Mouse (Mus musculus) stomach, embryonic 15.5 days (tissue): ENCODE measurements around the gene Rft1. TPM values are rescaled to one million over a fixed set of nuclear protein-coding genes. Genes with fewer than 3 reads are reported as not detected.

ENCODE experiments used
- ATAC-seq: fragments of 200-750 bp; cut with Nextera tagmentation; 2 replicates; pipeline ENCODE4 v1.8.0; 2017; ENCODE audit warnings: low read depth, moderate number of reproducible peaks, moderate TSS enrichment; ENCODE audit not compliant: insufficient read depth, low FRiP score
- H3K27ac ChIP-seq: fragments of 300-500 bp; sonication (generic); 2 replicates; pipeline ENCODE4 v1.5.1; 2015; ENCODE audit warnings: mild to moderate bottlenecking, inconsistent platforms
- H3K27me3 ChIP-seq: fragments of 300-500 bp; sonication (generic); replicated peaks from 2 replicates; pipeline ENCODE4 v1.6.1; 2015; ENCODE audit warnings: inconsistent platforms
- H3K36me3 ChIP-seq: fragments of 300-500 bp; sonication (generic); 2 replicates; pipeline ENCODE4 v1.6.1; 2015; ENCODE audit warnings: inconsistent platforms
- H3K4me1 ChIP-seq: fragments of 300-500 bp; sonication (generic); 2 replicates; pipeline ENCODE4 v1.6.1; 2015; ENCODE audit warnings: inconsistent platforms
- H3K4me2 ChIP-seq: fragments of 300-500 bp; sonication (generic); 2 replicates; pipeline ENCODE4 v1.6.1; 2015; ENCODE audit warnings: mild to moderate bottlenecking, inconsistent platforms
- H3K4me3 ChIP-seq: fragments of 300-500 bp; sonication (generic); replicated peaks from 2 replicates; pipeline ENCODE4 v1.5.1; 2015; ENCODE audit warnings: inconsistent platforms
- H3K9ac ChIP-seq: fragments of 300-500 bp; sonication (generic); 2 replicates; pipeline ENCODE4 v1.6.1; 2015; ENCODE audit warnings: inconsistent platforms
- H3K9me3 ChIP-seq: fragments of 300-500 bp; sonication (generic); 2 replicates; pipeline ENCODE4 v1.6.1; 2016; ENCODE audit warnings: inconsistent platforms
- WGBS: fragments of 180-500 bp; shearing (Covaris S2); methylation state at CpG from one replicate; pipeline ENCODE4 v1.1.7; 2015; 5-methylcytosine and 5-hydroxymethylcytosine counted together
- polyA plus RNA-seq: library from polyadenylated mRNA; unstranded; fragments of >200 nt; fragmentation: Nextera tagmentation; extraction: Ambion mirVana; gene quantifications from 2 replicates; pipeline ENCODE4 v1.2.1, GENCODE M21; 2015

Gene Rft1
- polyA plus RNA-seq, 1 experiment from 2014 or later, result 14.7 TPM

- Histone ChIP-seq H3K4me3 (no peak overlapping the region), H3K27me3 (no peaks in the 10 kb centered on the region), H3K27ac (peak overlapping the region; percentile 3; the same call in 1 of the 2 replicates), H3K9me3 (no peaks in the 10 kb centered on the region), H3K9ac (no peak overlapping the region), H3K4me1 (peaks cover 26% of the 10 kb centered on the region), H3K4me2 (no peak overlapping the region), H3K36me3 (no peaks in the 10 kb centered on the region)
- ATAC-seq, result no peak
- 54% methylated on average over 2 of the region's 2 CpGs for WGBS
Measured at GRCm38 (mm10) chr14:30631834-30632233, 22.3 kb upstream of the Rft1 start.

DNA sequence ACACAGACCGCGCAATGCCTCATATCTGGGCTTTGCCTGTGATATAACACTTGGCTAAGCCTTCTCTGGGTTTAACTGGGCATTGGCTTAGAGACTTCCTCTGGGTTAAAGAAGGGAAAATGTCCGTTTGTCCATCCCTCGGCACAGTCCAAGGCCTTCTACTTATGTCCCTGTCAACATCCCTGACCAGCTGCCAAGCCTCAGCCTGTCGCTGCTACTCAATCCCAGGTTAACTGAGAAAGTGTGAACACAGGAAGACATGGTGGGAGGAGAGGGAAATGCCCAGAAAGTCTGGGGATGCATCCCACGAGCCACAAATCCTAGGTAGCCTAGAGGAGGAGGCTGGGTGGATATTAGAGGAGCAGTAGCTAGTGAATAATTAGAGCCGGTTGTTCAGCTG lies 20.5 kb upstream of the Rft1 start:
- Histone ChIP-seq H3K27me3 (no peaks in the 10 kb centered on the region), H3K4me3 (no peak overlapping the region), H3K4me1 (peaks cover 23% of the 10 kb centered on the region), H3K4me2 (no peak overlapping the region), H3K9me3 (no peaks in the 10 kb centered on the region), H3K27ac (no peak overlapping the region), H3K9ac (no peak overlapping the region), H3K36me3 (no peaks in the 10 kb centered on the region)
- 73% methylated on average over 7 of the region's 7 CpGs for WGBS
- no peak for ATAC-seq

DNA sequence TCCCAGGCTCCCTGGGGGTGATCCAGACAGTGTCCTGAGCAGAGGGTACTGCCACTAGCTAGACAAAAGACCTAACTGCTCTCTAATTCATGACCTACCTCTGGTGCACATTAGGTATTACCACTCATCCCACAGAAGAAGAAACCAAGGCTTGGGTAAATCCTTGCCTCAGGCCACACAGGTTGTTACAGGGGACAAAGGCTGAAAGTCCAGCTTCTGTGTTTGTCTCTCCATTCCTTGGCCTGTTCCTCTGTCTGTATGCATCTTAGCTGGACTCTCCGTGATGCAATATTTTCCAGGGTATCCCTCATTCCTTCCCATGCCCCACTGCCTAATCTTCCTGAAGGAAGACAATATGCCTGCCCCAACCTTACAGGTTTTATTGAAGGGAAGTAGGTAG lies 19.7 kb upstream of the Rft1 start:
- WGBS, result 81% methylated on average over 1 of the region's 1 CpGs
- Histone ChIP-seq H3K9me3 (no peaks in the 10 kb centered on the region), H3K4me3 (no peak overlapping the region), H3K36me3 (no peaks in the 10 kb centered on the region), H3K4me2 (no peak overlapping the region), H3K27ac (no peak overlapping the region), H3K9ac (no peak overlapping the region), H3K4me1 (peaks cover 20% of the 10 kb centered on the region), H3K27me3 (no peaks in the 10 kb centered on the region)
- no peak for ATAC-seq

DNA sequence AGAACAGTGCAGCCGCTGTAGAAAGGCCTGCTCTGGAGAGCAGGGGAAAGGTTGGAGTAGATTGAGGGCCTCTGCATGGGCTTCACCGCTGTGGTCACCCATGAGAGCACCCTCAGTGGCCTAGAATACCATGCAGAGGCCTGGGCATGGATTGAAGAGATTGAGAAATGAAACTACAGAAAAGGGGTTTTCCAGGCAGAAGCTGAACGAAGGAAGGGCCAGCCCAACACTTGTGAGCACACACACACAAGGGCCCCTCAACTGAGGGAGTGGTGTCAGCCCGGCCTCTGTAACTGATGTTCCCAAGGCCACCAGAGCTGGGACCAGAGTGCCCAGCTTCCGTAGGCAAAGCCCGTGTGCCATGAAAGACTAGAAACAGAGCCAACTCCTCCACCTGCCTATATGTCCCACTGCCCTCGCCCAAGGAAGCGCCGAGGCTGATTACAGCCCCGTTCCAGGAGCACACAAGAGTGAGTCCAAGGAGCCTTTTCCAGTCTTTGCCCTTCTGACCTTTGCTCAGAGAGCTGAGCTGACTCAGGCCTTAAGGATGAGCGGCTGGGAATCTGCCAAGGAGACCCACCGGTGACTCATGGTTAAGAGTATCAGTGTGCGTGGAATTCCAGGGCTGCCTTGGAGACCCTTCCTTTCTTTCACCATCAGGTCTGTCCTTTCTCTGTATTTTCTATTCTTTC lies 18.8 kb upstream of the Rft1 start:
- ATAC-seq, result no peak
- Histone ChIP-seq H3K4me3 (no peak overlapping the region), H3K27ac (no peak overlapping the region), H3K9me3 (no peaks in the 10 kb centered on the region), H3K4me1 (peaks cover 20% of the 10 kb centered on the region), H3K4me2 (no peak overlapping the region), H3K36me3 (no peaks in the 10 kb centered on the region), H3K9ac (no peak overlapping the region), H3K27me3 (no peaks in the 10 kb centered on the region)
- WGBS, result 75% methylated on average over 13 of the region's 13 CpGs

GRCm38 (mm10) chr14:30636499-30636898 lies 17.7 kb upstream of the Rft1 start:
- Histone ChIP-seq H3K9me3 (no peaks in the 10 kb centered on the region), H3K4me3 (no peak overlapping the region), H3K4me1 (peaks cover 15% of the 10 kb centered on the region), H3K27me3 (no peaks in the 10 kb centered on the region), H3K4me2 (no peak overlapping the region), H3K27ac (no peak overlapping the region), H3K36me3 (no peaks in the 10 kb centered on the region), H3K9ac (no peak overlapping the region)
- WGBS, result 80% methylated on average over 9 of the region's 9 CpGs
- ATAC-seq, result no peak

- no peak overlapping the region for H3K27ac ChIP-seq
- no peaks in the 10 kb centered on the region for H3K27me3 ChIP-seq
- no peak overlapping the region for H3K4me2 ChIP-seq
- no peak overlapping the region for H3K9ac ChIP-seq
- H3K4me3 ChIP-seq, result no peak overlapping the region
- H3K4me1 ChIP-seq, result peaks cover 11% of the 10 kb centered on the region; the same call in 1 of the 2 replicates
- H3K36me3 ChIP-seq, result no peaks in the 10 kb centered on the region
- peak; percentile 29; the same call in 1 of the 2 replicates for ATAC-seq
- 71% methylated on average over 2 of the region's 2 CpGs for WGBS
- H3K9me3 ChIP-seq, result no peaks in the 10 kb centered on the region
Measured at GRCm38 (mm10) chr14:30637087-30637486, 17.1 kb upstream of the Rft1 start.

- ATAC-seq, result no peak
- Histone ChIP-seq H3K36me3 (no peaks in the 10 kb centered on the region), H3K9me3 (no peaks in the 10 kb centered on the region), H3K9ac (no peak overlapping the region), H3K4me1 (0 out of 2 replicates have a peak, but pooled peaks cover 4% of the 10 kb centered on the region), H3K4me3 (no peak overlapping the region), H3K27ac (no peak overlapping the region), H3K4me2 (no peak overlapping the region), H3K27me3 (no peaks in the 10 kb centered on the region)
- 83% methylated on average over 4 of the region's 4 CpGs for WGBS
Measured at GRCm38 (mm10) chr14:30638009-30638408, 16.2 kb upstream of the Rft1 start.

- H3K36me3 ChIP-seq, result no peaks in the 10 kb centered on the region
- 0 out of 2 replicates have a peak, but pooled peaks cover 4% of the 10 kb centered on the region for H3K4me1 ChIP-seq
- no peak overlapping the region for H3K9ac ChIP-seq
- no peak for ATAC-seq
- H3K27ac ChIP-seq, result no peak overlapping the region
- WGBS, result 70% methylated on average over 4 of the region's 4 CpGs
- no peak overlapping the region for H3K4me3 ChIP-seq
- H3K27me3 ChIP-seq, result no peaks in the 10 kb centered on the region
- no peaks in the 10 kb centered on the region for H3K9me3 ChIP-seq
- no peak overlapping the region for H3K4me2 ChIP-seq
Measured at GRCm38 (mm10) chr14:30638686-30639085, 15.5 kb upstream of the Rft1 start.

GRCm38 (mm10) chr14:30641748-30642147 lies 12.4 kb upstream of the Rft1 start:
- 61% methylated on average over 2 of the region's 2 CpGs for WGBS
- no peak overlapping the region for H3K4me2 ChIP-seq

GRCm38 (mm10) chr14:30644026-30644425 lies 10.1 kb upstream of the Rft1 start:
- no peak overlapping the region for H3K4me2 ChIP-seq
- no peak overlapping the region for H3K27ac ChIP-seq
- no peak overlapping the region for H3K9ac ChIP-seq
- no peaks in the 10 kb centered on the region for H3K36me3 ChIP-seq
- WGBS, result 83% methylated on average over 2 of the region's 2 CpGs
- H3K27me3 ChIP-seq, result no peaks in the 10 kb centered on the region
- ATAC-seq, result no peak
- no peaks in the 10 kb centered on the region for H3K4me1 ChIP-seq
- H3K9me3 ChIP-seq, result no peaks in the 10 kb centered on the region
- no peak overlapping the region for H3K4me3 ChIP-seq

More at GRCm38 (mm10) chr14:30641748-30642147, 12.4 kb upstream of the Rft1 start:
- H3K9me3 ChIP-seq, result no peaks in the 10 kb centered on the region
- H3K27ac ChIP-seq, result no peak overlapping the region
- H3K9ac ChIP-seq, result no peak overlapping the region
- 0 out of 2 replicates have a peak, but pooled peaks cover 4% of the 10 kb centered on the region for H3K4me1 ChIP-seq
- ATAC-seq, result no peak
- H3K36me3 ChIP-seq, result no peaks in the 10 kb centered on the region
- no peaks in the 10 kb centered on the region for H3K27me3 ChIP-seq
- no peak overlapping the region for H3K4me3 ChIP-seq

GRCm38 (mm10) chr14:30645066-30645465 lies 9.1 kb upstream of the Rft1 start:
- no peaks in the 10 kb centered on the region for H3K9me3 ChIP-seq
- ATAC-seq, result no peak

DNA sequence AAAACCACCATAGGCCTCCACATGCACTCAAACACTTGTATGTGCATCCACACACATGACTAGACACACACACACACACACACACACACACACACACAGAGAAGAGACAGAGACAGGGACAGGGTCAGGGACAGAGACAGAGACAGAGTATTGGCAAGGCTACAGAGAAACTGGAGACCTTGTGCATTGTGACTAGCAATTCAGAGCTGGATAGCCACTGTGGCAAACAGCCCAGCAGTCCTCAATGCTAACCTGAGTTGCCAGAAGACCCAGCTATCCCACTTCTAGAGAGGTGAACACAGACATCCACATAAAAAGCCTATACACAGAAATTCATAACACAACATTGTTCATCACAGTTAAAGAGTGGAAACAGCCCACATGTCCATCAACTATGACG lies 7.7 kb upstream of the Rft1 start:
- no peak for ATAC-seq
- Histone ChIP-seq H3K4me1 (no peaks in the 10 kb centered on the region), H3K4me3 (no peak overlapping the region), H3K36me3 (no peaks in the 10 kb centered on the region), H3K4me2 (no peak overlapping the region), H3K27ac (no peak overlapping the region), H3K9ac (no peak overlapping the region), H3K27me3 (no peaks in the 10 kb centered on the region), H3K9me3 (no peaks in the 10 kb centered on the region)
- WGBS, result 71% methylated on average over 1 of the region's 1 CpGs

More at GRCm38 (mm10) chr14:30645066-30645465, 9.1 kb upstream of the Rft1 start:
- no peaks in the 10 kb centered on the region for H3K36me3 ChIP-seq
- H3K4me1 ChIP-seq, result no peaks in the 10 kb centered on the region
- no peak overlapping the region for H3K4me3 ChIP-seq
- H3K27me3 ChIP-seq, result no peaks in the 10 kb centered on the region
- H3K27ac ChIP-seq, result no peak overlapping the region
- 55% methylated on average over 8 of the region's 8 CpGs for WGBS
- H3K4me2 ChIP-seq, result no peak overlapping the region
- H3K9ac ChIP-seq, result no peak overlapping the region
